In genomic region chr5:148819423-148819822, GRCm38 (mm10) we compare ENCODE assay signal across 9 mouse cellular contexts.
A peak's percentile ranks its signal among the peaks of the same experiment; 100 is the strongest.
DNase-seq lines count a peak whose midpoint lies in the region; ATAC-seq lines count a peak whose summit lies in the region.
"Had no signal": no experiment of that assay in that cellular context is flagged by ENCODE, and none has a peak within 500 bp of the region (broad histone marks: within the 10 kb centered on the region; RNA-seq: fewer than 3 reads in every experiment).

No protein-coding gene starts in this region.

- no peaks in the 10 kb centered on the region for H3K36me3 ChIP-seq in heart, embryonic 15.5 days
- H3K36me3 ChIP-seq in heart, embryonic 12.5 days = no peaks in the 10 kb centered on the region
- H3K36me3 ChIP-seq in forebrain, embryonic 11.5 days (ENCODE audit: control insufficient read depth, insufficient read depth, low read length) = no peaks in the 10 kb centered on the region
- H3K36me3 ChIP-seq: midbrain, embryonic 12.5 days had no signal

- H3K4me1 ChIP-seq in heart, embryonic 15.5 days (replicated peaks) = peaks cover 19% of the 10 kb centered on the region
- peaks cover 28% of the 10 kb centered on the region for H3K4me1 ChIP-seq in heart, embryonic 12.5 days (replicated peaks)
- no peaks in the 10 kb centered on the region for H3K4me1 ChIP-seq in forebrain, embryonic 11.5 days (replicated peaks; ENCODE audit: control insufficient read depth, insufficient read depth, low read length)

- no peak overlapping the region for H3K27ac ChIP-seq in heart, embryonic 15.5 days
- no peak overlapping the region for H3K27ac ChIP-seq in heart, embryonic 12.5 days (ENCODE audit: poor library complexity, severe bottlenecking)
- H3K27ac ChIP-seq in forebrain, embryonic 11.5 days (ENCODE audit: low read depth, low read length) = no peak overlapping the region
- H3K27ac ChIP-seq: midbrain, embryonic 12.5 days had no signal

- WGBS in heart, embryonic 15.5 days = 26% methylated on average over 6 of the region's 6 CpGs
- 35% methylated on average over 6 of the region's 6 CpGs for WGBS in heart, embryonic 12.5 days
- WGBS in forebrain, embryonic 11.5 days = 73% methylated on average over 6 of the region's 6 CpGs

- no peaks in the 10 kb centered on the region for H3K27me3 ChIP-seq in heart, embryonic 15.5 days
- 0 out of 2 replicates have a peak, but pooled peaks cover 11% of the 10 kb centered on the region for H3K27me3 ChIP-seq in heart, embryonic 12.5 days (replicated peaks)
- no peaks in the 10 kb centered on the region for H3K27me3 ChIP-seq in forebrain, embryonic 11.5 days (ENCODE audit: control insufficient read depth, insufficient read depth, low read length)

- H3K9ac ChIP-seq in heart, embryonic 15.5 days = no peak overlapping the region
- H3K9ac ChIP-seq in heart, embryonic 12.5 days = no peak overlapping the region
- H3K9ac ChIP-seq in forebrain, embryonic 11.5 days (ENCODE audit: low read length) = no peak overlapping the region
- H3K9ac ChIP-seq: midbrain, embryonic 12.5 days had no signal

- 0 out of 2 replicates have a peak, but pooled peaks have one; percentile 31 for ATAC-seq in heart, embryonic 15.5 days (replicated peaks; ENCODE audit: insufficient number of reproducible peaks, insufficient read depth, low FRiP score, low read depth)
- no peak for ATAC-seq in heart, embryonic 12.5 days (ENCODE audit: insufficient number of reproducible peaks, low FRiP score)
- ATAC-seq in activated CD4-positive, CD25-positive, alpha-beta regulatory T cell, adult 4 months = peak; percentile 62
- peak; percentile 87 for ATAC-seq in megakaryocyte-erythroid progenitor cell, adult 5-6 weeks (replicated peaks; ENCODE audit: low FRiP score, low TSS enrichment, poor library complexity, severe bottlenecking)
- no peak for ATAC-seq in forebrain, embryonic 11.5 days (replicated peaks; ENCODE audit: low FRiP score)

- H3K4me2 ChIP-seq in heart, embryonic 15.5 days = no peak overlapping the region
- H3K4me2 ChIP-seq in heart, embryonic 12.5 days = no peak overlapping the region
- no peak overlapping the region for H3K4me2 ChIP-seq in forebrain, embryonic 11.5 days (ENCODE audit: low read depth, low read length, severe bottlenecking)

- peak; percentile 52 for DNase-seq in kidney, postnatal 10 days
- DNase-seq in urinary bladder, adult 2 months (ENCODE audit: low spot score) = no peak
- DNase-seq in layer of hippocampus, postnatal 36 days = no peak
- no peak for DNase-seq in forebrain, embryonic 11.5 days (ENCODE audit: low spot score)

- no peaks in the 10 kb centered on the region for H3K9me3 ChIP-seq in heart, embryonic 15.5 days (replicated peaks)
- no peaks in the 10 kb centered on the region for H3K9me3 ChIP-seq in heart, embryonic 12.5 days (replicated peaks)
- H3K9me3 ChIP-seq in forebrain, embryonic 11.5 days (ENCODE audit: control insufficient read depth, low read length) = no peaks in the 10 kb centered on the region

- H3K4me3 ChIP-seq in heart, embryonic 15.5 days = no peak overlapping the region
- H3K4me3 ChIP-seq in heart, embryonic 12.5 days = no peak overlapping the region
- no peak overlapping the region for H3K4me3 ChIP-seq in forebrain, embryonic 11.5 days (ENCODE audit: low read depth, low read length)
- H3K4me3 ChIP-seq: midbrain, embryonic 12.5 days had no signal

Comparison
In these comparisons a context has a peak if more than half of its experiments do, and no peak if none do; other contexts are left out.
1. ATAC-seq: peak in heart, embryonic 15.5 days (single experiment), activated CD4-positive, CD25-positive, alpha-beta regulatory T cell, adult 4 months (single experiment) and megakaryocyte-erythroid progenitor cell, adult 5-6 weeks (single experiment); none in heart, embryonic 12.5 days (single experiment) and forebrain, embryonic 11.5 days (single experiment).